In genomic region chr10:29361464-29362196, GRCm38 (mm10) we compare ENCODE assay signal across 8 mouse cellular contexts. TPM values are rescaled to one million over a fixed set of nuclear protein-coding genes. Genes with fewer than 3 reads are reported as not detected.
DNase-seq lines count a peak whose midpoint lies in the region; ATAC-seq and TF ChIP-seq lines count a peak whose summit lies in the region.

No protein-coding gene starts in this region.

- H3K27me3 ChIP-seq in forebrain, embryonic 13.5 days: no peaks in the 10 kb centered on the region
- no peaks in the 10 kb centered on the region for H3K27me3 ChIP-seq in liver, embryonic 16.5 days (ENCODE audit: control insufficient read depth, insufficient read depth, low read depth, low read length)
- no peaks in the 10 kb centered on the region for H3K27me3 ChIP-seq in neural tube, embryonic 12.5 days (replicated peaks)
- H3K27me3 ChIP-seq in stomach, postnatal 0 days (ENCODE audit: control insufficient read depth, insufficient read depth, low read length): no peaks in the 10 kb centered on the region

- DNase-seq in ES-CJ7 (ENCODE audit: low read depth, low spot score): peak; percentile 64
- DNase-seq in heart, postnatal 10 days: peak; percentile 92 to 94
- peak; percentile 40 for DNase-seq in large intestine, adult 2 months (ENCODE audit: low read depth, low spot score)
- peak; percentile 89 for DNase-seq in stomach, postnatal 0 days (ENCODE audit: low spot score)

- peak; percentile 94 for ATAC-seq in cerebellum, adult (ENCODE audit: insufficient number of reproducible peaks, low FRiP score, low TSS enrichment)
- peak; percentile 97 for ATAC-seq in forebrain, embryonic 13.5 days
- ATAC-seq in liver, embryonic 16.5 days (ENCODE audit: low read depth): peak; percentile 97
- ATAC-seq in neural tube, embryonic 12.5 days (ENCODE audit: low FRiP score, low read depth): peak; percentile 96
- ATAC-seq in stomach, postnatal 0 days (ENCODE audit: low FRiP score, low TSS enrichment): peak; percentile 99

- intact Hi-C loops in heart, postnatal 10 days (cut with DNase I): loop anchor here (1.0 to 10.0 kb wide), 3 partner anchors 49 to 1233 kb away; partner anchors contain the start of gene Cenpw

- WGBS in forebrain, embryonic 13.5 days: under 1% methylated on average over 36 of the region's 100 CpGs
- under 1% methylated on average over 99 of the region's 100 CpGs for WGBS in large intestine, adult 2 months
- 1% methylated on average over 76 of the region's 100 CpGs for WGBS in liver, embryonic 16.5 days (ENCODE audit: insufficient replicate concordance)
- WGBS in neural tube, embryonic 12.5 days: under 1% methylated on average over 86 of the region's 100 CpGs
- WGBS in stomach, postnatal 0 days: 0% methylated on average over 46 of the region's 100 CpGs

- peak overlapping the region; percentile 99 for H3K9ac ChIP-seq in forebrain, embryonic 13.5 days
- H3K9ac ChIP-seq in liver, embryonic 16.5 days (ENCODE audit: low read depth, low read length): peak overlapping the region; percentile 92
- peak overlapping the region; percentile 96 for H3K9ac ChIP-seq in neural tube, embryonic 12.5 days
- H3K9ac ChIP-seq in stomach, postnatal 0 days (ENCODE audit: low read length): peak overlapping the region; percentile 99

- peak overlapping the region; percentile 91 for H3K4me3 ChIP-seq in forebrain, embryonic 13.5 days
- H3K4me3 ChIP-seq in liver, embryonic 16.5 days (ENCODE audit: low read depth, low read length): peak overlapping the region; percentile 92
- peak overlapping the region; percentile 86 for H3K4me3 ChIP-seq in neural tube, embryonic 12.5 days
- peak overlapping the region; percentile 99 for H3K4me3 ChIP-seq in stomach, postnatal 0 days (ENCODE audit: low read depth, low read length)

- peak overlapping the region; percentile 99 for H3K27ac ChIP-seq in forebrain, embryonic 13.5 days
- H3K27ac ChIP-seq in liver, embryonic 16.5 days (ENCODE audit: low read length): peak overlapping the region; percentile 95
- peak overlapping the region; percentile 93 for H3K27ac ChIP-seq in neural tube, embryonic 12.5 days
- H3K27ac ChIP-seq in stomach, postnatal 0 days (replicated peaks): peak overlapping the region; percentile 99

- peaks cover 27% of the 10 kb centered on the region for H3K4me1 ChIP-seq in forebrain, embryonic 13.5 days
- peaks cover 9% of the 10 kb centered on the region for H3K4me1 ChIP-seq in liver, embryonic 16.5 days (ENCODE audit: control insufficient read depth, low read depth, low read length)
- peaks cover 9% of the 10 kb centered on the region for H3K4me1 ChIP-seq in neural tube, embryonic 12.5 days
- no peaks in the 10 kb centered on the region for H3K4me1 ChIP-seq in stomach, postnatal 0 days (replicated peaks; ENCODE audit: control insufficient read depth, insufficient read depth)

- H3K36me3 ChIP-seq in forebrain, embryonic 13.5 days (ENCODE audit: poor library complexity, severe bottlenecking): no peaks in the 10 kb centered on the region
- H3K36me3 ChIP-seq in liver, embryonic 16.5 days (ENCODE audit: control insufficient read depth, insufficient read depth): no peaks in the 10 kb centered on the region
- H3K36me3 ChIP-seq in neural tube, embryonic 12.5 days: no peaks in the 10 kb centered on the region
- no peaks in the 10 kb centered on the region for H3K36me3 ChIP-seq in stomach, postnatal 0 days (ENCODE audit: control insufficient read depth, insufficient read depth, low read length)

- TF ChIP-seq EP300 in stomach, postnatal 0 days (optimal IDR thresholded peaks at IDR 0.05): no peak

- peak overlapping the region; percentile 63 for H3K4me2 ChIP-seq in forebrain, embryonic 13.5 days
- peak overlapping the region; percentile 73 for H3K4me2 ChIP-seq in liver, embryonic 16.5 days (ENCODE audit: low read depth, low read length)
- peak overlapping the region; percentile 68 for H3K4me2 ChIP-seq in neural tube, embryonic 12.5 days (replicated peaks)
- peak overlapping the region; percentile 77 for H3K4me2 ChIP-seq in stomach, postnatal 0 days (replicated peaks; ENCODE audit: low read depth)

- H3K9me3 ChIP-seq in forebrain, embryonic 13.5 days (replicated peaks): no peaks in the 10 kb centered on the region
- no peaks in the 10 kb centered on the region for H3K9me3 ChIP-seq in liver, embryonic 16.5 days (replicated peaks; ENCODE audit: control insufficient read depth, low read length)
- H3K9me3 ChIP-seq in neural tube, embryonic 12.5 days: no peaks in the 10 kb centered on the region
- no peaks in the 10 kb centered on the region for H3K9me3 ChIP-seq in stomach, postnatal 0 days (ENCODE audit: control insufficient read depth, low read length)

- TF ChIP-seq CTCF in stomach, postnatal 0 days (IDR thresholded peaks at IDR 0.05; ENCODE audit: low read depth): no peak

RNA-seq across cellular contexts. Expression of gene Rnf146, which starts 0.6 kb away (rescaled TPM):
- polyA plus RNA-seq in forebrain, embryonic 13.5 days (2015; fragmentation: Nextera tagmentation; extraction: Ambion mirVana): 80.5 and 86.1 TPM in 2 replicates
- total RNA-seq in heart, postnatal 10 days (2021): 10 to 100 TPM; 53.4 to 62.0 TPM
- polyA plus RNA-seq in large intestine, adult 2 months (2012; rRNA removed): 17.2 and 18.3 TPM in 2 replicates
- 14.8 and 15.8 TPM in 2 replicates for polyA plus RNA-seq in liver, embryonic 16.5 days (2015; fragmentation: Nextera tagmentation; extraction: Ambion mirVana)
- 73.5 and 74.7 TPM in 2 replicates for polyA plus RNA-seq in neural tube, embryonic 12.5 days (2016; fragmentation: Nextera tagmentation; extraction: Ambion mirVana)
- polyA plus RNA-seq in stomach, postnatal 0 days (2015; fragmentation: Nextera tagmentation; extraction: Ambion mirVana): 28.8 and 30.4 TPM in 2 replicates

RNA-seq across cellular contexts. Expression of gene Echdc1, which starts 48.7 kb away (rescaled TPM):
- polyA plus RNA-seq in forebrain, embryonic 13.5 days (2015; fragmentation: Nextera tagmentation; extraction: Ambion mirVana): 21.2 and 24.3 TPM in 2 replicates
- total RNA-seq in heart, postnatal 10 days (2021): 10 to 100 TPM; 27.9 to 32.3 TPM
- 6.9 and 7.4 TPM in 2 replicates for polyA plus RNA-seq in large intestine, adult 2 months (2012; rRNA removed)
- polyA plus RNA-seq in liver, embryonic 16.5 days (2015; fragmentation: Nextera tagmentation; extraction: Ambion mirVana): 18.7 and 19.0 TPM in 2 replicates
- polyA plus RNA-seq in neural tube, embryonic 12.5 days (2016; fragmentation: Nextera tagmentation; extraction: Ambion mirVana): 21.4 and 24.9 TPM in 2 replicates
- 27.4 and 29.4 TPM in 2 replicates for polyA plus RNA-seq in stomach, postnatal 0 days (2015; fragmentation: Nextera tagmentation; extraction: Ambion mirVana)

Comparison
In these comparisons a context has a peak if more than half of its experiments do, and no peak if none do; other contexts are left out.
1. Peak in every context shown above with its lines: DNase-seq, ATAC-seq, H3K4me3 ChIP-seq and H3K27ac ChIP-seq.
2. DNase-seq: peak in every context shown above with its lines; median percentile 93 in heart, postnatal 10 days; 89 in stomach, postnatal 0 days; 64 in ES-CJ7; 40 in large intestine, adult 2 months.